Mouse (Mus musculus): ENCODE results near the gene Rgs13. TPM values are rescaled to one million over a fixed set of nuclear protein-coding genes. Genes with fewer than 3 reads are reported as not detected.

The Rgs13 gene
- polyA plus RNA-seq, 1 experiment from 2014 or later = 1.5 TPM

Other genes starting within 250 kb of the Rgs13 start
- 79.6 and 88.7 TPM in 2 replicates for gene Rgs2, start 173.2 kb downstream of the Rgs13 start, polyA plus RNA-seq (2015; fragmentation: Nextera tagmentation; extraction: Ambion mirVana)
- not detected in 2 replicates for gene Rgs1, start 71.9 kb upstream of the Rgs13 start, polyA plus RNA-seq (2015; fragmentation: Nextera tagmentation; extraction: Ambion mirVana)

All from forebrain, embryonic 15.5 days (tissue).